Mouse (Mus musculus) liver, embryonic 16.5 days (tissue): ENCODE data around the gene Slc13a4. TPM values are rescaled to one million over a fixed set of nuclear protein-coding genes. Genes with fewer than 3 reads are reported as not detected.

Experiments used
- ATAC-seq: fragments of 200-750 bp; cut with Nextera tagmentation; 2 replicates; pipeline ENCODE4 v1.8.0; 2017; ENCODE audit warnings: low read depth, mild to moderate bottlenecking, moderate number of reproducible peaks, moderate library complexity
- H3K27ac ChIP-seq: fragments of 300-500 bp; sonication (generic); 2 replicates; pipeline ENCODE4 v1.5.1; 2014; ENCODE audit warnings: mild to moderate bottlenecking, low read length
- H3K27me3 ChIP-seq: fragments of 300-500 bp; sonication (generic); 2 replicates; pipeline ENCODE4 v1.6.1; 2014; ENCODE audit warnings: low read depth, low read length, mixed read lengths; ENCODE audit not compliant: control insufficient read depth, insufficient read depth
- H3K36me3 ChIP-seq: fragments of 300-500 bp; sonication (generic); 2 replicates; pipeline ENCODE4 v1.6.1; 2014; ENCODE audit warnings: mild to moderate bottlenecking; ENCODE audit not compliant: control insufficient read depth, insufficient read depth
- H3K4me1 ChIP-seq: fragments of 300-500 bp; sonication (generic); 2 replicates; pipeline ENCODE4 v1.6.1; 2014; ENCODE audit warnings: low read depth, low read length, mixed read lengths; ENCODE audit not compliant: control insufficient read depth
- H3K4me2 ChIP-seq: fragments of 300-500 bp; sonication (generic); 2 replicates; pipeline ENCODE4 v1.6.1; 2014; ENCODE audit warnings: low read depth, low read length, mixed read lengths
- H3K4me3 ChIP-seq: fragments of 300-500 bp; sonication (generic); 2 replicates; pipeline ENCODE4 v1.5.1; 2014; ENCODE audit warnings: low read depth, mild to moderate bottlenecking, low read length
- H3K9ac ChIP-seq: fragments of 300-500 bp; sonication (generic); 2 replicates; pipeline ENCODE4 v1.6.1; 2014; ENCODE audit warnings: low read depth, low read length
- H3K9me3 ChIP-seq: fragments of 300-500 bp; sonication (generic); replicated peaks from 2 replicates; pipeline ENCODE4 v1.6.1; 2016; ENCODE audit warnings: low read length; ENCODE audit not compliant: control insufficient read depth
- WGBS: fragments of 180-500 bp; shearing (Covaris S2); extraction: QIAGEN DNeasy Blood & Tissue Kit; methylation state at CpG from one replicate; pipeline ENCODE4 v1.1.7; 2014; ENCODE audit not compliant: insufficient replicate concordance; 5-methylcytosine and 5-hydroxymethylcytosine counted together
- polyA plus RNA-seq: library from polyadenylated mRNA; unstranded; fragments of >200 nt; fragmentation: Nextera tagmentation; extraction: Ambion mirVana; gene quantifications from 2 replicates; pipeline ENCODE4 v1.2.1, GENCODE M21; 2015

The Slc13a4 gene
- polyA plus RNA-seq, 1 experiment from 2014 or later: 0.04 TPM

DNA sequence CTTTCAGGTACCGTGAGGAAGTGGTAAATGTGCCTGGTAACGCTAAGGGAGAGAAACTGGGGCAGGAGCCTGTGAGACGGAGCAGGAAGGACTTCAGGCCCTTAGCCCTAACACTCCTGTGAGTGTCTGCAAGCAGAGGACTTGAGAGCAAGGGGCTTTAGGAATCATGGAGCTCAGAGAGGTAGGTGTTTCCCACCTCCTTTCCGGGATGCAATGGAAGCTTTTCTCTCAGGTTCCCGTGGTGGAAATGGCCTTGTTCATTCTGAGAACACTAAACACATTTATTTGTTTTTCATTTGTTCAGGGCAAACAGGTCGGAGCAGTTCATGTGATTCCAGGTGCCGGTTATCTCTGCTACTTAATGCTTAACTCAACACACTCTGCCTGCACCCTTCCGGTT lies 29.9 kb upstream of the Slc13a4 start:
- Histone ChIP-seq H3K4me1 (peaks cover 6% of the 10 kb centered on the region), H3K27me3 (no peaks in the 10 kb centered on the region), H3K4me3 (no peak overlapping the region), H3K27ac (no peak overlapping the region), H3K4me2 (no peak overlapping the region), H3K9ac (no peak overlapping the region), H3K9me3 (no peaks in the 10 kb centered on the region), H3K36me3 (no peaks in the 10 kb centered on the region)
- 59% methylated on average over 8 of the region's 8 CpGs for WGBS
- ATAC-seq: no peak

DNA sequence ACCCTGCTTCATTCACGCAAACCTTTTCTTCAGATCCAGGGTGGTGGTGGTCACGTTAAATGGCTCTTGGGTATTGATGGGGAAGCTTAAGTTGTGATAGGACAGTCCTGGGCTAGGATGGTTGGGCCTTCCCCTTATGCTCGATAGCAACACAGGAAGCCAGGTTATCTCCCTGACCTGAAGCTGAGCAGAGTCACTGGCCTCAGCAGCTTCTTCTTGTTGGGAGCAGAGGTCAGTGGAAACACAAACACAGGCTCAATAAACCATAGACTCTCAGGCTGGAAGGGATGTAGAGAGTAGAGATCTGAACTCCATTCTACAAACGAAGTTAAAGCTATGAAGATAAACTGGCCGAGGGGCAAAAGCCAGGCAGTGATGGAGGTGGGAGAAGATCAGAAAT lies 27.5 kb upstream of the Slc13a4 start:
- peak; percentile 54 for ATAC-seq
- H3K27ac ChIP-seq: no peak overlapping the region
- 38% methylated on average over 5 of the region's 5 CpGs for WGBS

DNA sequence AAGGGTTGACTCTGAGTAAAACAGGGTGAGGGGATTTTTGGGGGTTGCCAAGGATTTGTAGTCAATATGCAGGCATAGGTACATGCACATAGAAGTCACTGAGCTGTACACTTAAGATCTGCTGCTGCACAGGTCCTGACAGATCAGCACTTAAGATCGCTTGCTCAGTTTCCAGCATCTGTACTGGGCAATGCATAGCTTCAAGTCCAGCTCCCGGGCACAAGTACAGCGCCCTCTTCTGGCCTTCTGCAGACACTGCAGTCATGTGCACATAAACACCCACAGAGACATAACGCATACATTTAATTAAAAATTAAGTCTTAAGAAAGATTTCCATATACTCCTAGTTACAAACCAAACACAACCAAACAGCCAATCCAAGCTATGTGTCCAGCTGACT lies 26.3 kb upstream of the Slc13a4 start:
- WGBS: 57% methylated on average over 4 of the region's 4 CpGs

More for the DNA sequence above, 27.5 kb upstream of the Slc13a4 start:
- no peak overlapping the region for H3K4me3 ChIP-seq
- no peaks in the 10 kb centered on the region for H3K9me3 ChIP-seq
- H3K9ac ChIP-seq: no peak overlapping the region
- H3K4me1 ChIP-seq: peaks cover 6% of the 10 kb centered on the region
- no peaks in the 10 kb centered on the region for H3K27me3 ChIP-seq
- H3K4me2 ChIP-seq: no peak overlapping the region
- no peaks in the 10 kb centered on the region for H3K36me3 ChIP-seq

DNA sequence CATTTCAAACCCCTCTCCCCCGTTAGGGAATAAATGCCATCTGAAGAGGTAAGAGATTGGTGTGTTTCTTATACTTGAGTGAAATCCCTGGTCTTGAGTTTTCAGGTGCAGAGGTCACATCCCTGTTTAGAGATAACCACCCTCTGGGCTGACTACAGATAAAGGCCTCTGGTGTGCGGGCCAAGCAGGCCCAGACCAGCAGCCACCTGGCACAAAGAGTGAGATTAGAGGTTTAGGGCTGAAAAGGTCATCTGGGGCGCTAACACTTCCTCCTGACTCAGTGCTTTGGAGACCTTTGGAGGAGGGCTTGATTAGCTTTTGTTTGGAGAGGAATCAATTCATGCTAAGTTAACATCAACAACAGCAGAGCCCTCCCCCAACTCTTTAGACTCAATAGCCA lies 25.7 kb upstream of the Slc13a4 start:
- Histone ChIP-seq H3K9ac (no peak overlapping the region), H3K4me2 (no peak overlapping the region), H3K4me3 (no peak overlapping the region), H3K27me3 (no peaks in the 10 kb centered on the region), H3K36me3 (no peaks in the 10 kb centered on the region), H3K4me1 (peaks cover 6% of the 10 kb centered on the region), H3K9me3 (no peaks in the 10 kb centered on the region), H3K27ac (no peak overlapping the region)
- WGBS: 22% methylated on average over 3 of the region's 3 CpGs
- no peak for ATAC-seq

More for the DNA sequence above, 26.3 kb upstream of the Slc13a4 start:
- H3K27me3 ChIP-seq: no peaks in the 10 kb centered on the region
- no peak overlapping the region for H3K9ac ChIP-seq
- H3K4me1 ChIP-seq: peaks cover 6% of the 10 kb centered on the region
- H3K9me3 ChIP-seq: no peaks in the 10 kb centered on the region
- no peak overlapping the region for H3K27ac ChIP-seq
- no peak for ATAC-seq
- no peak overlapping the region for H3K4me2 ChIP-seq
- H3K4me3 ChIP-seq: no peak overlapping the region
- H3K36me3 ChIP-seq: no peaks in the 10 kb centered on the region

DNA sequence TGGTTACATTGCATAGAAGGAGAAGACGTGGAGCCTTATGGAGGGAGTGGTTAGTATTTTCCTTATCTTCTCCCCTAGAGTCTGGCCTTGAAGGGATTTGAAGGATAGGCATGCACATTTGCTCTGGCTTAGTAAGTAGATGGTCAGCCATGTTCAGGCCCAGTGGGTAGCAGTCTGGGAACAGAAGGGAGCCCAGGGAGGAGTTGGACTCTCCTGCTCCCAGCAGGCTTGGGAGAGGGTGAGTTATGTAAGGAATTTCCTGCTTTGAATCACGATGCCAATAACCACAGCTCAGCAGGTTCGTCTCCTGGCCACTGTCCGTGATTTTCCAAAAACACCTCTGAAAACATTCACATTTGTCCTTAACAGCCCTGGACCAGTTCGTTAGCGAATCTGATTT lies 22.9 kb upstream of the Slc13a4 start:
- Histone ChIP-seq H3K36me3 (no peaks in the 10 kb centered on the region), H3K27me3 (no peaks in the 10 kb centered on the region), H3K27ac (no peak overlapping the region), H3K9me3 (no peaks in the 10 kb centered on the region), H3K4me3 (no peak overlapping the region), H3K9ac (no peak overlapping the region), H3K4me1 (peaks cover 5% of the 10 kb centered on the region), H3K4me2 (no peak overlapping the region)
- WGBS: 40% methylated on average over 6 of the region's 6 CpGs
- ATAC-seq: no peak

DNA sequence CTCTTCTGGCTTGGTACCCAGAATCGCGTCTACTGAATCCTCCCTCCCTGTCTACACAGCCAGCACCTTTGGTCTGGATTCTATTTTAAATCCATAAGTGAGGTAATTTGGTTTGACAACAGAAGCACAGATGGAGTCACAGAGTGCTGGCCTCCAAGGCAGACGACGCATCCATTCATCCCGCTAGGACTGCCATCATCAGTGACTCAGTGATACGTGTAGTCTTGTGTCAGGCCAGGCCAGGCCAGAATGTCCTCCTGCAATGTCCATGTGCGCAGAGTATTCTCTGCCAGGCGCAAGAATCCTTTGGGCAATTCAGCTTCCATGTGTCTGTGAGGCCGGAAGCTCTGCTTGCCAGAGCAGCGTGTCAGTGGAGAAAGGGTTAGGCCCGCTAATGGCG lies 22.0 kb upstream of the Slc13a4 start:
- no peak overlapping the region for H3K4me3 ChIP-seq
- H3K36me3 ChIP-seq: no peaks in the 10 kb centered on the region
- no peaks in the 10 kb centered on the region for H3K27me3 ChIP-seq
- no peak for ATAC-seq
- 84% methylated on average over 12 of the region's 12 CpGs for WGBS
- H3K9me3 ChIP-seq: no peaks in the 10 kb centered on the region
- peaks cover under 1% of the 10 kb centered on the region for H3K4me1 ChIP-seq
- no peak overlapping the region for H3K4me2 ChIP-seq
- no peak overlapping the region for H3K27ac ChIP-seq
- no peak overlapping the region for H3K9ac ChIP-seq

DNA sequence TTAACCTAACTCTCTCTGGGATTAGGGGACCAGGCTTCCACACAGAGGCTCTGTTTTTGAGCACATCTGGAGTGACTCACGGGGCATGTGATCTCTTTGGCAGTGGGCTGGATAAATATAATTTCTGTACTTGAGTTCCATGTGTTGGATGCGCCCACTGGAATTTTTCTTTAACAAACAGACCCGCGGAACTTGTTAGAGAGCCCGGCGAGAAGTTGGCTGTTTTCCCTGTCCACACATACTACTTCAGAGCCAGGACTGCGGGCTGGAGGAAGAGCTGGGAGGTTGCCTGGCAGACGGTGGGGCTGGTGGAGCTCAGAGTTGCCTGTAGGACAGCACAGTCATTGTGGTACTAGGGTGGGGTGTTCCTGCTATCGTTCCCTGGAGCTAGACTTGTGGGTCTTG lies 18.2 kb upstream of the Slc13a4 start, which contains the start of gene Fam180a:
Gene Fam180a (minus strand): TSS at position 31 of the 405 bp plus-strand sequence.
- Histone ChIP-seq H3K4me2 (no peak within 1 kb of the TSS), H3K36me3 (no peaks in the 10 kb centered on the region), H3K27me3 (no peaks in the 10 kb centered on the region), H3K27ac (no peak within 1 kb of the TSS), H3K4me1 (0 out of 2 replicates have a peak, but pooled peaks cover 2% of the 10 kb centered on the region), H3K9ac (no peak within 1 kb of the TSS), H3K4me3 (no peak within 1 kb of the TSS), H3K9me3 (no peaks in the 10 kb centered on the region)
- 63% methylated on average over 9 of the region's 9 CpGs for WGBS
- ATAC-seq: no peak

DNA sequence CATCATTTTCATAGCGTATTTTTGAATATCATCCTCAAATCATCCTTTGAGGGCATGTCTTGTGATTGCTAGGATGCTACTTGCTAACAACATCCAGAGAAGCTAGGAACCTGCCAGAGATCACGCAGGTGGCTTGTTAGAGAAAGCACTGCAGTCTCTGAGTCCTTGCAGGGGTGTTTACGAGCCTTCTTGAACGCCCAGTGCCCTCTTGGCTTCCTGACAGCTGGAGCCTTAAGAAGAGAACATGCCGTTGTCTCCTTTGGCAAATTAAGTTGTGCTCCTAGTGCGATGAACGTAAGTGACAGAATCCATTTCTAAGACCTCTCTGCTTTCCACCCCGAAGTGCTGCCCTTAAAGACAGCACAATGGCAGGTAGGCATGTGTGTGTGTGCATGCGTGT lies 16.4 kb upstream of the Slc13a4 start:
- Histone ChIP-seq H3K4me3 (no peak overlapping the region), H3K4me2 (no peak overlapping the region), H3K27me3 (no peaks in the 10 kb centered on the region), H3K4me1 (0 out of 2 replicates have a peak, but pooled peaks cover 2% of the 10 kb centered on the region), H3K9me3 (no peaks in the 10 kb centered on the region), H3K36me3 (no peaks in the 10 kb centered on the region), H3K9ac (no peak overlapping the region), H3K27ac (no peak overlapping the region)
- no peak for ATAC-seq
- 62% methylated on average over 9 of the region's 9 CpGs for WGBS

DNA sequence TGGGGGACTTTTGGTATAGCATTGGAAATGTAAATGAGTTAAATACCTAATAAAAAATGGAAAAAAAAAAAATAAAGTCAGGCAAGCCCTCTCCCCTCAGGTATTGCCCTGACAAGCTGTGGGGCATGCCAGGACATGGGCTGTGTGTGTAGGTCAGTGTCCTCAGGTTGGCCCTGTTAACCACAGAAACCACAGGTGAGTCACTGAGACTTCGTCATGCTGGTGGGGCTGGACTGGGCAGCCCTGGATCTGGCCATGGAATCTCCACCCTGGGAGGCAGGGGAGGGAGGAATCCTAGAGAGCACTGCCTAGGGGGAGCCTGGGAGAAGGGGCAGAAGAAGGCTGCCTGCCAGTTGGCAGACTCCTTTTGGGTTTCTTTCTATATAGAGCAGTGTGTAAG lies 15.1 kb upstream of the Slc13a4 start:
- no peak overlapping the region for H3K27ac ChIP-seq
- H3K9me3 ChIP-seq: no peaks in the 10 kb centered on the region
- no peak overlapping the region for H3K4me3 ChIP-seq
- no peaks in the 10 kb centered on the region for H3K27me3 ChIP-seq
- 32% methylated on average over 1 of the region's 1 CpGs for WGBS
- H3K4me1 ChIP-seq: 0 out of 2 replicates have a peak, but pooled peaks cover 2% of the 10 kb centered on the region
- no peak for ATAC-seq
- H3K4me2 ChIP-seq: no peak overlapping the region
- no peaks in the 10 kb centered on the region for H3K36me3 ChIP-seq
- no peak overlapping the region for H3K9ac ChIP-seq
